Mouse (Mus musculus) forebrain, postnatal 0 days (tissue): ENCODE measurements at regions not wholly inside any gene's neighbourhood (a gene's known extent, or its start where the extent isn't known, plus 50 kb on each side); places are given as distances from the start of the nearest gene placed in this dataset.

Experiments
- ATAC-seq: fragments of 200-750 bp; cut with Nextera tagmentation; 2 replicates; pipeline ENCODE4 v1.8.0; 2017; ENCODE audit warnings: mild to moderate bottlenecking, moderate library complexity
- DNase-seq: peaks from one replicate; pipeline ENCODE4 v3.0.0-alpha.2; 2015
- H3K27ac ChIP-seq: fragments of 300-500 bp; sonication (generic); 2 replicates; pipeline ENCODE4 v1.5.1; 2014; ENCODE audit warnings: low read depth, mild to moderate bottlenecking, antibody characterized with exemption, low read length, moderate library complexity, mixed read lengths
- H3K27me3 ChIP-seq: fragments of 300-500 bp; sonication (generic); 2 replicates; pipeline ENCODE4 v1.6.1; 2014; ENCODE audit warnings: mild to moderate bottlenecking, low read length, mixed read lengths; ENCODE audit not compliant: insufficient read depth
- H3K36me3 ChIP-seq: fragments of 300-500 bp; sonication (generic); 2 replicates; pipeline ENCODE4 v1.6.1; 2014; ENCODE audit warnings: mild to moderate bottlenecking, moderate library complexity; ENCODE audit not compliant: insufficient read depth
- H3K4me1 ChIP-seq: fragments of 300-500 bp; sonication (generic); 2 replicates; pipeline ENCODE4 v1.6.1; 2014; ENCODE audit warnings: antibody characterized with exemption; ENCODE audit not compliant: insufficient read depth
- H3K4me2 ChIP-seq: fragments of 300-500 bp; sonication (generic); 2 replicates; pipeline ENCODE4 v1.6.1; 2014; ENCODE audit warnings: low read depth, mild to moderate bottlenecking, moderate library complexity
- H3K4me3 ChIP-seq: fragments of 300-500 bp; sonication (generic); 2 replicates; pipeline ENCODE4 v1.5.1; 2014; ENCODE audit warnings: low read depth, low read length, mixed read lengths
- H3K9ac ChIP-seq: fragments of 300-500 bp; sonication (generic); 2 replicates; pipeline ENCODE4 v1.6.1; 2014; ENCODE audit warnings: mild to moderate bottlenecking
- H3K9me3 ChIP-seq: fragments of 300-500 bp; sonication (generic); 2 replicates; pipeline ENCODE4 v1.6.1; 2016; ENCODE audit warnings: low read length
- CTCF ChIP-seq: sonication (generic); IDR thresholded peaks from 2 replicates; pipeline ENCODE4 v1.5.1; 2016; ENCODE audit warnings: antibody characterized with exemption, control low read depth, low read depth
- WGBS: fragments of 180-500 bp; shearing (Covaris S2); extraction: QIAGEN DNeasy Blood & Tissue Kit; methylation state at CpG from one replicate; pipeline ENCODE4 v1.1.7; 2014; 5-methylcytosine and 5-hydroxymethylcytosine counted together

GRCm38 (mm10) chr5:17111556-17111955 is 261.4 kb upstream of the Speer4f2 start:
- DNase-seq (no peak), ATAC-seq (no peak)
- Histone ChIP-seq H3K36me3 (no peaks in the 10 kb centered on the region), H3K9ac (no peak overlapping the region), H3K4me2 (no peak overlapping the region), H3K9me3 (no peaks in the 10 kb centered on the region), H3K4me1 (no peaks in the 10 kb centered on the region), H3K27me3 (no peaks in the 10 kb centered on the region), H3K4me3 (no peak overlapping the region), H3K27ac (no peak overlapping the region)
- 90% methylated on average over 1 of the region's 1 CpGs for WGBS
- no peak for TF ChIP-seq CTCF

DNA sequence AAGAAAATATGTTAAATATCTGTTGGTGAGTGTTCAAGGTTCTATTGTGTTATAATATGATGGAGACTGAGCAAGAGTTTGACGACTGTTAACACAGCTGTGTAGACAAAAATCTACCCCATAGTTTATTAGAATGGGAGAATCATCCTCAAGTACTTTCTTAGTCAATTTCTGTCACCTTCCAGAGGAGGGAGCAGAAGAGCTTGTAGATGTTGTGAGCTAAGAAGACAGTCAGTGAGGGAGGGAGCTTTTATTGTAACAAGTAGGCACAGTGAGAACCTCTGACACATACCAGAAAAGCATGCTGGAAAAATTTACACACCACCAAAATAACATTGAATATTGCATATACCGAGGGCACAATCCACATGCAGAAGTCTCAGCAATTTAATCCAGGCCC is 261.0 kb upstream of the Speer4f2 start:
- WGBS: 57% methylated on average over 2 of the region's 2 CpGs
- TF ChIP-seq CTCF: peak; percentile 17; the same call in 1 of the 2 replicates

GRCm38 (mm10) chr5:17115035-17115434 is 257.9 kb upstream of the Speer4f2 start:
- TF ChIP-seq CTCF: no peak
- ATAC-seq: peak; percentile 55; the same call in 1 of the 2 replicates
- Histone ChIP-seq H3K4me2 (no peak overlapping the region), H3K4me3 (no peak overlapping the region), H3K27me3 (no peaks in the 10 kb centered on the region), H3K4me1 (no peaks in the 10 kb centered on the region), H3K9me3 (no peaks in the 10 kb centered on the region), H3K9ac (no peak overlapping the region), H3K36me3 (no peaks in the 10 kb centered on the region), H3K27ac (no peak overlapping the region)
- DNase-seq: peak; percentile 22
- WGBS: 69% methylated on average over 3 of the region's 3 CpGs

More for the DNA sequence above, 261.0 kb upstream of the Speer4f2 start:
- no peaks in the 10 kb centered on the region for H3K36me3 ChIP-seq
- no peak overlapping the region for H3K27ac ChIP-seq
- H3K9ac ChIP-seq: no peak overlapping the region
- no peaks in the 10 kb centered on the region for H3K9me3 ChIP-seq
- no peak overlapping the region for H3K4me3 ChIP-seq
- H3K4me1 ChIP-seq: no peaks in the 10 kb centered on the region
- no peak overlapping the region for H3K4me2 ChIP-seq
- H3K27me3 ChIP-seq: no peaks in the 10 kb centered on the region
- ATAC-seq (no peak), DNase-seq (no peak)

DNA sequence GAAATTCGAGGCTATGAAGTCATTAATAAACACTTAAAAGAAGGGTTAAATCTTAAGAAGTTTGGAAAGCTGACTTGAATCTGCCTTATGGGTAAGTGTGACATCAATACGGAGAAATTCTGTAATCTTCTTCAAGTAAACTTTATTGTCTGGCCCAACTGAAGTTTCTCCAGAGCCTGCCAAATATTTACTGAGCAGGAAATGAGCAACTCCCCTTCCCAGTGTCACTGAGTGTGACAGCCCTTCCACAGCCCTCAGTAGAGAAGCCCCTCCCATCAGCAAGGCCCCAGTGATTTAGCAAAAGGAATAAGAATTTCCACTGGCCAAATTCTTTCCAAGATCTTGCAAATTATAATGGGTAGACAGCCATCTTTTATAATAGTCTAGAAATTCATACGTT is 256.9 kb upstream of the Speer4f2 start:
- Histone ChIP-seq H3K9me3 (no peaks in the 10 kb centered on the region), H3K36me3 (no peaks in the 10 kb centered on the region), H3K27me3 (no peaks in the 10 kb centered on the region), H3K27ac (no peak overlapping the region), H3K9ac (no peak overlapping the region), H3K4me3 (no peak overlapping the region), H3K4me1 (no peaks in the 10 kb centered on the region), H3K4me2 (no peak overlapping the region)
- WGBS: 59% methylated on average over 3 of the region's 3 CpGs
- ATAC-seq (no peak), DNase-seq (no peak)
- TF ChIP-seq CTCF: no peak

- Histone ChIP-seq H3K36me3 (no peaks in the 10 kb centered on the region), H3K4me1 (no peaks in the 10 kb centered on the region), H3K4me2 (no peak overlapping the region), H3K9ac (no peak overlapping the region), H3K27me3 (no peaks in the 10 kb centered on the region), H3K27ac (no peak overlapping the region), H3K9me3 (no peaks in the 10 kb centered on the region), H3K4me3 (no peak overlapping the region)
- whole genome bisulfite sequencing: 93% methylated on average over 2 of the region's 2 CpGs
- ATAC-seq: no peak
- TF ChIP-seq CTCF: no peak
- no peak for DNase-seq
These were observed 247.7 kb upstream of the Speer4f2 start for GRCm38 (mm10) chr5:17125240-17125639.

GRCm38 (mm10) chr5:17127501-17127900 is 245.5 kb upstream of the Speer4f2 start:
- Histone ChIP-seq H3K4me1 (no peaks in the 10 kb centered on the region), H3K36me3 (no peaks in the 10 kb centered on the region), H3K4me2 (no peak overlapping the region), H3K27me3 (no peaks in the 10 kb centered on the region), H3K9me3 (no peaks in the 10 kb centered on the region), H3K9ac (no peak overlapping the region), H3K4me3 (no peak overlapping the region), H3K27ac (no peak overlapping the region)
- WGBS: 79% methylated on average over 4 of the region's 4 CpGs
- no peak for DNase-seq
- ATAC-seq: no peak
- TF ChIP-seq CTCF: no peak

DNA sequence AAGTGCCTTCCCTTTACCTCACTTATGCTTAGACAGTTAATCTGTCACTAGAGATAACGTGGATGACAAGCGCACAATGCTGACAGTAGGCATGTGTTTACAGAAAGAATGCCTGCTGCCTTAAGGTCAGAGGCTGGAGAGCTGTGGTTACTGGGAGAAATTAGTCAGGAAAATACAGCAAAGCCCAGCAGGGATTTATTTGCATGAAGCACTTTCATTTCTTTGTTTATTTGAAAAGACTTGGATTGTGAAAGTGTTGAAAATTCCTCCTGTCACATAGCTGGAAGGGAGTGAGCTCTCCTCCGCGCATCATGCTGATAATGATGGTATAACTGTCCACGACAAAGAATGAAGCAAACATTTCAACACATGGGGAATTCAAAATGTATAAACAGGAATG is 237.5 kb upstream of the Speer4f2 start:
- Histone ChIP-seq H3K4me2 (no peak overlapping the region), H3K36me3 (no peaks in the 10 kb centered on the region), H3K4me3 (no peak overlapping the region), H3K27me3 (no peaks in the 10 kb centered on the region), H3K4me1 (no peaks in the 10 kb centered on the region), H3K9ac (no peak overlapping the region), H3K27ac (no peak overlapping the region), H3K9me3 (no peaks in the 10 kb centered on the region)
- DNase-seq (no peak), ATAC-seq (no peak)
- WGBS: 60% methylated on average over 5 of the region's 5 CpGs
- no peak for TF ChIP-seq CTCF

DNA sequence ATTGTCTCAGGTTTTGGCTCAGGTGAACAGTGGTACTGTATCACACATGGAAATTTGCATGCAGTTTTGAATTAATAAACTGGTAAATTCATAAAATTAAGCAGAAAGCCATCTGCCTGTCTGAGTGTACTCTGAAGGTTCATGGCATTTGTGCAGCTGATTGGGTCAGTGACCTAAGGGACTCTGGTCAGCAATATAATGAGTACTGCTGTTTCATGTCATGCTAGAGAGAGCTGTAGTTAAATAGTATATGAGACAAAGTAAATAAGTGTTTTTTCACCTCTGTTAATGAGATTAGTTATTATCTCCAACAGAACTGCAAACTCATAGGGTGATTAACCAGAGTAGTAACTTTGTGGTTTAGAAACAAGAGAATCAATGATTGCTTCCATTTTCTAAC is 231.4 kb upstream of the Speer4f2 start:
- Histone ChIP-seq H3K4me3 (no peak overlapping the region), H3K4me2 (no peak overlapping the region), H3K4me1 (no peaks in the 10 kb centered on the region), H3K36me3 (no peaks in the 10 kb centered on the region), H3K9ac (no peak overlapping the region), H3K9me3 (no peaks in the 10 kb centered on the region), H3K27ac (no peak overlapping the region), H3K27me3 (no peaks in the 10 kb centered on the region)
- no peak for TF ChIP-seq CTCF
- DNase-seq (no peak), ATAC-seq (no peak)
